Mouse (Mus musculus): ENCODE data around the gene Slc35d1.
"Not testable (repeated sequence)": the region's sequence is repeated elsewhere in the genome, so short reads cannot be mapped to it uniquely, and the experiment has no call there.

The Slc35d1 gene

GRCm38 (mm10) chr4:103188786-103189640 lies 26.0 kb downstream of the Slc35d1 start:
- in situ Hi-C loops (cut with MboI, MseI) = no loop called here

- in situ Hi-C loops (cut with MboI, MseI) = no loop called here
These were observed 34.6 kb downstream of the Slc35d1 start for GRCm38 (mm10) chr4:103180300-103180888.

- in situ Hi-C loops (cut with MboI, MseI) = loop anchor here in 1 of 2 experiments (10.0 kb wide), 1 partner anchor 385 kb away; no protein-coding TSS in a partner anchor
These were observed 35.4 kb downstream of the Slc35d1 start for GRCm38 (mm10) chr4:103179581-103179980.

GRCm38 (mm10) chr4:103178635-103179318 lies 36.2 kb downstream of the Slc35d1 start:
- in situ Hi-C loops (cut with MboI, MseI) = loop anchor here in 1 of 2 experiments (10.0 kb wide), 1 partner anchor 386 kb away; no protein-coding TSS in a partner anchor

GRCm38 (mm10) chr4:103177681-103178080 lies 37.3 kb downstream of the Slc35d1 start:
- in situ Hi-C loops (cut with MboI, MseI) = loop anchor here in 1 of 2 experiments (10.0 kb wide), 1 partner anchor 387 kb away; no protein-coding TSS in a partner anchor

- in situ Hi-C loops (cut with MboI, MseI) = loop anchor here in 1 of 2 experiments (10.0 kb wide), 1 partner anchor 391 kb away; no protein-coding TSS in a partner anchor
These were observed 41.0 kb downstream of the Slc35d1 start for GRCm38 (mm10) chr4:103174001-103174400.

- in situ Hi-C loops (cut with MboI, MseI) = loop anchor here in 1 of 2 experiments (10.0 kb wide), 1 partner anchor 391 kb away; no protein-coding TSS in a partner anchor
These were observed 41.5 kb downstream of the Slc35d1 start for GRCm38 (mm10) chr4:103173507-103173906.

GRCm38 (mm10) chr4:103171256-103171655 lies 43.7 kb downstream of the Slc35d1 start:
- in situ Hi-C loops (cut with MboI, MseI) = loop anchor here in 1 of 2 experiments (10.0 kb wide), 1 partner anchor 394 kb away; no protein-coding TSS in a partner anchor

- in situ Hi-C loops (cut with MboI, MseI) = not testable (repeated sequence)
These were observed 48.8 kb downstream of the Slc35d1 start for GRCm38 (mm10) chr4:103166198-103166597.

- in situ Hi-C loops (cut with MboI, MseI) = no loop called here
These were observed 56.2 kb downstream of the Slc35d1 start for GRCm38 (mm10) chr4:103158781-103159180.

- in situ Hi-C loops (cut with MboI, MseI) = no loop called here
These were observed 63.0 kb downstream of the Slc35d1 start for GRCm38 (mm10) chr4:103151946-103152345.

GRCm38 (mm10) chr4:103146339-103146738 lies 68.6 kb downstream of the Slc35d1 start:
- in situ Hi-C loops (cut with MboI, MseI) = no loop called here

- in situ Hi-C loops (cut with MboI, MseI) = loop anchor here in 1 of 2 experiments (5.0 kb wide), 1 partner anchor 145 kb away; no protein-coding TSS in a partner anchor
These were observed 78.0 kb downstream of the Slc35d1 start for GRCm38 (mm10) chr4:103136946-103137345.

GRCm38 (mm10) chr4:103126533-103126932 lies 88.4 kb downstream of the Slc35d1 start:
- in situ Hi-C loops (cut with MboI, MseI) = no loop called here

GRCm38 (mm10) chr4:103123606-103124005 lies 91.4 kb downstream of the Slc35d1 start:
- in situ Hi-C loops (cut with MboI, MseI) = loop anchor here in 1 of 2 experiments (25.0 kb wide), 1 partner anchor 611 kb away; no protein-coding TSS in a partner anchor

- in situ Hi-C loops (cut with MboI, MseI) = loop anchor here in 1 of 2 experiments (25.0 kb wide), 1 partner anchor 611 kb away; no protein-coding TSS in a partner anchor
These were observed 91.9 kb downstream of the Slc35d1 start for GRCm38 (mm10) chr4:103123086-103123485.

GRCm38 (mm10) chr4:103120874-103121389 lies 94.0 kb downstream of the Slc35d1 start:
- in situ Hi-C loops (cut with MboI, MseI) = loop anchor here in 1 of 2 experiments (25.0 kb wide), 1 partner anchor 609 kb away; no protein-coding TSS in a partner anchor
